ENCODE assay signal across 14 mouse cellular contexts in genomic region chr5:121938065-121938849, GRCm38 (mm10).
DNase-seq lines count a peak whose midpoint lies in the region; ATAC-seq lines count a peak whose summit lies in the region.
"Had no signal": no experiment of that assay in that cellular context is flagged by ENCODE, and none has a peak within 500 bp of the region (broad histone marks: within the 10 kb centered on the region; RNA-seq: fewer than 3 reads in every experiment).

No protein-coding gene starts in this region.

- H3K9me3 ChIP-seq in heart, embryonic 14.5 days (ENCODE audit: control insufficient read depth, low read length) = no peaks in the 10 kb centered on the region
- no peaks in the 10 kb centered on the region for H3K9me3 ChIP-seq in forebrain, embryonic 11.5 days (ENCODE audit: control insufficient read depth, low read length)
- H3K9me3 ChIP-seq in hindbrain, embryonic 13.5 days = no peaks in the 10 kb centered on the region
- H3K9me3 ChIP-seq in neural tube, embryonic 13.5 days = no peaks in the 10 kb centered on the region

- H3K4me3 ChIP-seq in heart, embryonic 14.5 days (ENCODE audit: control insufficient read depth in 1 of 2, insufficient read depth in 1 of 2, low read depth in 1 of 2, low read length in 2 of 2) = no peak overlapping the region
- no peak overlapping the region for H3K4me3 ChIP-seq in forebrain, embryonic 11.5 days (ENCODE audit: low read depth, low read length)
- H3K4me3 ChIP-seq in hindbrain, embryonic 13.5 days = no peak overlapping the region
- no peak overlapping the region for H3K4me3 ChIP-seq in neural tube, embryonic 13.5 days

- no peaks in the 10 kb centered on the region for H3K36me3 ChIP-seq in heart, embryonic 14.5 days (ENCODE audit: control insufficient read depth, insufficient read depth, low read length)
- H3K36me3 ChIP-seq in forebrain, embryonic 11.5 days (ENCODE audit: control insufficient read depth, insufficient read depth, low read length) = no peaks in the 10 kb centered on the region
- H3K36me3 ChIP-seq in hindbrain, embryonic 13.5 days = no peaks in the 10 kb centered on the region
- H3K36me3 ChIP-seq in neural tube, embryonic 13.5 days = no peaks in the 10 kb centered on the region

- no peak overlapping the region for H3K27ac ChIP-seq in heart, embryonic 14.5 days (replicated peaks in 1 of 2; ENCODE audit: control insufficient read depth in 1 of 2, insufficient read depth in 1 of 2, low read depth in 2 of 2, low read length in 2 of 2)
- peak overlapping the region; percentile 75 for H3K27ac ChIP-seq in forebrain, embryonic 11.5 days (ENCODE audit: low read depth, low read length)
- peak overlapping the region; percentile 71 for H3K27ac ChIP-seq in hindbrain, embryonic 13.5 days
- peak overlapping the region; percentile 74 for H3K27ac ChIP-seq in neural tube, embryonic 13.5 days (replicated peaks)
- H3K27ac ChIP-seq: macrophage had no signal

- 30% methylated on average over 18 of the region's 18 CpGs for WGBS in heart, embryonic 14.5 days
- 22% methylated on average over 18 of the region's 18 CpGs for WGBS in forebrain, embryonic 11.5 days
- 17% methylated on average over 18 of the region's 18 CpGs for WGBS in hindbrain, embryonic 13.5 days
- WGBS in neural tube, embryonic 13.5 days = 20% methylated on average over 18 of the region's 18 CpGs

- H3K4me2 ChIP-seq in heart, embryonic 14.5 days (ENCODE audit: low read length) = no peak overlapping the region
- H3K4me2 ChIP-seq in forebrain, embryonic 11.5 days (ENCODE audit: low read depth, low read length, severe bottlenecking) = no peak overlapping the region
- H3K4me2 ChIP-seq in hindbrain, embryonic 13.5 days = no peak overlapping the region
- no peak overlapping the region for H3K4me2 ChIP-seq in neural tube, embryonic 13.5 days
- H3K4me2 ChIP-seq: liver, embryonic 11.5 days had no signal

- ATAC-seq in heart, embryonic 14.5 days (ENCODE audit: insufficient number of reproducible peaks, insufficient read depth, low FRiP score, low read depth) = peak; percentile 70
- peak; percentile 61; the same call in 1 of the 2 replicates for ATAC-seq in forebrain, embryonic 11.5 days (replicated peaks; ENCODE audit: low FRiP score)
- peak; percentile 11; the same call in 1 of the 2 replicates for ATAC-seq in hindbrain, embryonic 13.5 days (ENCODE audit: low FRiP score)
- 0 out of 2 replicates have a peak, but pooled peaks have one; percentile 42 for ATAC-seq in neural tube, embryonic 13.5 days (ENCODE audit: low read depth)
- no peak for ATAC-seq in monocyte, adult 5-6 weeks (replicated peaks; ENCODE audit: insufficient number of reproducible peaks, low FRiP score, low TSS enrichment, poor library complexity, severe bottlenecking)

- H3K4me1 ChIP-seq in heart, embryonic 14.5 days (ENCODE audit: control insufficient read depth in 2 of 2, insufficient read depth in 2 of 2, low read length in 2 of 2) = peaks cover 17 to 27% of the 10 kb centered on the region in 2 experiments
- H3K4me1 ChIP-seq in forebrain, embryonic 11.5 days (replicated peaks; ENCODE audit: control insufficient read depth, insufficient read depth, low read length) = peaks cover 18% of the 10 kb centered on the region; the same call in 1 of the 2 replicates
- H3K4me1 ChIP-seq in hindbrain, embryonic 13.5 days (replicated peaks) = peaks cover 63% of the 10 kb centered on the region
- peaks cover 59% of the 10 kb centered on the region for H3K4me1 ChIP-seq in neural tube, embryonic 13.5 days (replicated peaks)

- no peak overlapping the region for H3K9ac ChIP-seq in heart, embryonic 14.5 days (ENCODE audit: low read length)
- peak overlapping the region; percentile 24; the same call in 1 of the 2 replicates for H3K9ac ChIP-seq in forebrain, embryonic 11.5 days (ENCODE audit: low read length)
- peak overlapping the region; percentile 44 for H3K9ac ChIP-seq in hindbrain, embryonic 13.5 days
- H3K9ac ChIP-seq in neural tube, embryonic 13.5 days = peak overlapping the region; percentile 38

- no peaks in the 10 kb centered on the region for H3K27me3 ChIP-seq in heart, embryonic 14.5 days (ENCODE audit: control insufficient read depth, insufficient read depth, low read length)
- no peaks in the 10 kb centered on the region for H3K27me3 ChIP-seq in forebrain, embryonic 11.5 days (ENCODE audit: control insufficient read depth, insufficient read depth, low read length)
- no peaks in the 10 kb centered on the region for H3K27me3 ChIP-seq in hindbrain, embryonic 13.5 days
- H3K27me3 ChIP-seq in neural tube, embryonic 13.5 days = 0 out of 2 replicates have a peak, but pooled peaks cover 2% of the 10 kb centered on the region

- DNase-seq in heart, postnatal 36 days = no peak
- DNase-seq in forebrain, embryonic 11.5 days (ENCODE audit: low spot score) = no peak
- DNase-seq in cerebellum, adult 9-10 months = no peak
- DNase-seq in lung, postnatal 10 days = no peak
- DNase-seq: cerebellum, postnatal 25 days; gastrocnemius, postnatal 36 days; kidney, adult 18-20 months; thymus, adult 2 months had no signal

- intact Hi-C loops in heart, postnatal 36 days (cut with DNase I) = no loop called here

Comparison
In these comparisons a context has a peak if more than half of its experiments do, and no peak if none do; other contexts are left out.
1. H3K27ac ChIP-seq: peak in forebrain, embryonic 11.5 days (single experiment), hindbrain, embryonic 13.5 days (single experiment) and neural tube, embryonic 13.5 days (single experiment); none in heart, embryonic 14.5 days (0 of 2).